Mouse (Mus musculus) gastrocnemius, postnatal 14 days (tissue): ENCODE results near the gene Utf1. TPM values are rescaled to one million over a fixed set of nuclear protein-coding genes. Genes with fewer than 3 reads are reported as not detected.

Experiments used
- DNase-seq: peaks from one replicate; pipeline ENCODE4 v3.0.0; 2021; ENCODE audit warnings: mixed read lengths
- intact Hi-C: fragments of 180-260 bp; cut with DNase I; formaldehyde crosslinking; loops from one replicate; pipeline ENCODE4 v1.15.1; 2025; ENCODE audit warnings: low total_unique reads
- total RNA-seq, 2 experiments: library from RNA; stranded (reverse); gene quantifications; 2 replicates each; pipeline ENCODE4 v1.2.3; 2021

Utf1 gene
- total RNA-seq, 2 experiments from 2014 or later = not detected

DNA sequence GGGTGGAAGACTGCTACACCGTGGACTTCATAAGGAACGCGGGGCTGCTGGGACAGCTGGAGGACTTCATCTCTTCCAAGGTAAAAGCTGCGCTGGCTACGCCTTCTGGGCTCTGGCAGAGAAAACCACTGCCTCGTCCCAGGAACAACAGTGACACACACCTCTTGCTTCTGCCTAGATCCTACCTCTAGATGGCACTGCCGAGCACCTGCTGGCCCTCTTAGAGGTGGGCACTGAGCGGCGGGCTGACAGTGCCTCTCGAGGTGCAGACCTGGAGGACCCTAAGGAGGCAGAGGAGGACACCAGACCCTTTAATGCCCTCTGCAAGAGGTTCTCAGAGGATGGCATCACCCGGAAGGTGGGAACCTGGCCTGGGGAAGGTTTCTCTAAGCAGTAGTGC lies 12.9 kb upstream of the Utf1 start:
- intact Hi-C loops = no loop called here
- no peak for DNase-seq

DNA sequence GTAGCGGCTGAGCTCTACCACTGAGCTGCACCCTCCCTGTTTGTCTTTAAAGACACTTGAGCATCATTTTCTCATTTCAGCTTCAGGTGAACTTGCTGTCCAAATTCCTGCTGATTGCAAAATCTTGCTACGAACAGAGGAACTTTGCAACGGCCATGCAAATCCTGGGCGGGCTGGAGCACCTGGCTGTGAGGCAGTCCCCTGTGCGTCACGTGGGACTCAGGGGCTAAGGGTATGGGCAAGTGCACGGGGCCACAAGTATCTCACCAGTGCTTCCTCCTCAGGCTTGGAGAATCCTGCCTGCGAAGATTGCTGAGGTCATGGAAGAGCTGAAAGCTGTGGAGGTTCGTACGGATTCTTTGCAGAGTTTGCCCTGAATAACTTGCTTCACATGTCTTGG lies 6.9 kb upstream of the Utf1 start:
- no peak for DNase-seq
- intact Hi-C loops = no loop called here

DNA sequence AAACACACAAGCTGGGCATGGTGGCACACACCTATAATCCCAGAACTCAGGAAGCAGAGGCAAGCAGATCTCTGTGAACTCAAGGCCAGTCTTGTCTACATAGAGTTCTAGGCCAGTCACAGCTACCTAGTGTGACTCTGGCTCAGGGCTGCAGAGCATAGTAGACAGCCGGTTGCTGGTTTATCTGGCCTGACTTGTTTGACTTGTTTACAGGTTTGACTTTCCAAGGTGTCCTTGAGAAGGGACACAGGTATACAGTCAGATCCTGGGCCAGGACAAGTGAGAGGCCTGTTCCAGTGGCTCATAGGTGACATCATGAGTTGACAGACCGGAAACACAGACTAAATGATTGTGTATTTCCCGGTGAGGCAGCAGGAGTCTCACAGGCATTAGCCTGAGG lies 6.5 kb upstream of the Utf1 start:
- no peak for DNase-seq
- intact Hi-C loops = no loop called here

DNA sequence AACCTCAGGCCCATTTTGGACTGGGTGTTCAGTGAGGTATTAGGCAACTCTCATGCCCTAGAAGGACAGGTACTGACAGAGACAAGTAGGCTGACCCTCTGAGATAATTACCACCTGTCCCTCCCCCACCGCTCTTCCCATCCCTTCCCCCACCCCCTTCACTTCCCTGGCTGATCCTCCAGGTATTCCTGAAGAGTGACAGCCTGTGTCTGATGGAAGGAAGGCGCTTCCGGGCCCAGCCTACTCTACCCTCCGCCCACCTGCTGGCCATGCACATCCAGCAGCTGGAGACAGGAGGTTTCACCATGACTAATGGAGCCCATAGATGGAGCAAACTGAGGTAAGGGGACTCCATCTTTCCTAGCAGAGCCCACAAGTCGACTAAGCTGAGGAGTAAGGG lies 5.8 kb upstream of the Utf1 start:
- intact Hi-C loops = no loop called here

DNA sequence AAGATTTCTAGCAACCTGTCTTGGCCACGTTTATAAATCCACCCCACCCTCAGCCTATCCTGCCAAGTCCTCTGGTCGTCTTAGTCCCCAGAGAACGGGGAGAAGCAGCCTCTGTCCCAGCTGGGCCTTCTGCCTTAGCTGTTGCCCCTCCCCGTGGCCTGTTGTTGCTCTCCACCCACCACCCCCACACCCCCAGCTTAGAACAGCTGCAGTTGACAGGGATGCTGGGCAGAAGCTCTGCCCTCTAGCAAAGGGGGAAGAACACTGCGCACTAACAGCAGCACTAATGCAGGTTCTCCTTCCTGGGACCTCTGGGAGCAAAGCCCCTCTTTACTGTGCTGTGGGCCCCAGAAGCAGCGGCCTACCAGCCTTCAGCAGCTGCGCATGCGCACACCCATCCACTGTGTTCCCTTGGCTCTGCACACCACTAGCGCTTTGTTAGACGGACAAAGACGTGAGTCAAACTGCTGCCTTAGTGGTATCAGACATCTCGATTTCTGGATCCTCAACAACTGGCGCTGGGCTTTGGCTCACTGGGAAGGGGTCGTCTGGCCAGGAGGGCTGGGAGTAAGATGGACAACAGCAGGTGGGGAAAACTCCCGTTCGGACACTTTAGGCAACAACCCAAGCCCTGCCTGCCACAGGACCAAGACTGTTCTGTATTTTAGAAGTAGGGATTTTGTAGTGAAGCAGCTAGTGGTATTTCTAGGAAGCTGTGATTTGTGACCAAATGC lies 2.9 kb upstream of the Utf1 start:
- intact Hi-C loops = no loop called here
- peak; percentile 33 for DNase-seq

More for the DNA sequence above, 5.8 kb upstream of the Utf1 start:
- DNase-seq = no peak

DNA sequence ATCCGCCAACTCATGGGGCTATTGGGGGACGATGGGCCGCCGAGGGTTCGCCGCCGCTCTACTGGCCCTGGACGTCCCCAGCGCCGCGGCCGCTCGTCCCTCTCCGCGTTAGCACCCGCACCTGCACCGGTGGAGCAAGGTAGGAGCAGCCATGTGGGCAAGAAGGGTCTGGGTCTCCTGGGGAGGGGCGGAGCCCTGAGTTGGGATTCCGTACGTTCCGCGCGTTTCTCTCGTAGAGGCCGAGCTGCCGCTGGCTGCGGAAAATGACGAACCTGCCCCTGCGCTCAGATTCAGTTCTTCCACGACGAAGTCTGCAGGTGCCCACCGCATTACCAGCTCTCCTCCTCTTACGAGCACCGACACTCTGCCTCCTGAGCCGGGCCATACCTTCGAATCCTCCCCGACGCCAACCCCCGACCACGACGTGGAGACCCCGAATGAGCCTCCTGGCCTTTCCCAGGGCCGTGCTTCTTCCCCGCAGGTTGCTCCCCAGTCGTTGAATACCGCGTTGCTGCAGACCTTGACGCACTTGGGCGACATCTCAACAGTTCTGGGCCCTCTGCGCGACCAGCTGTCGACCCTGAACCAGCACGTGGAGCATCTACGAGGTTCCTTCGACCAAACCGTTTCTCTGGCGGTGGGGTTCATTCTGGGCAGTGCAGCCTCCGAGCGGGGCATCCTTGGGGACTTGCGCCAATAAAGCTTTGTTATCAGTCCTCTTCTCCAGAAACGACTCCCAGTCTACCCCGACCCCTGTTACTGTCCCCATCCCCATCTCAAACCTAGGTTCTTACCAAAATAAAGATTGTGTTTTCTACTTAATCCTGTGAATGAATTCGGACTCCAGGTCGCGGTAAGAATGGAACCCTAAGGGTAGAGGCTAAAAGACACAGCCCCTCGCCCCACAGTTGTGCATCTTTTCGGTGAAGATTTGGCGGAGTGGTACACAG lies 977 bp downstream of the Utf1 start:
- DNase-seq = no peak
- intact Hi-C loops = no loop called here

DNA sequence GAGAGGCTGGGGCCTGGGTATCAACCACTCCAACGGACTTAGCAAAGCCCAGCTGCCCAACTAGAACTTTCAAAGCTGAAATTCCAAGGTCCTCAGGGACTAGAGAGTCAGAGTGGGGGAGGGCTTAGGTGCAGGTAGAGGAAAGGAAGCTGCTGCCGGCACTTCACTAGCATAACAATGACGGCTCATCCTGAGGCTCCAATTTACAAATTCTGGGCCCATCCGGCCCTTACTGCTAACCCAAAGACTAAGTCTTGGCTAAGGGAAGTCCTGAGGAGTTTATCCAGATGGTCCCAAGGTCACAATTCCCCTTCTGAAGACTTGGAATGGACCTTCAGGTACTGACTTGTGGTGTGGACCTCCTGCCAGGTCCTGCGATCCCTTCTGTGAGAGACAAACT lies 1.9 kb downstream of the Utf1 start:
- DNase-seq = no peak
- intact Hi-C loops = no loop called here

DNA sequence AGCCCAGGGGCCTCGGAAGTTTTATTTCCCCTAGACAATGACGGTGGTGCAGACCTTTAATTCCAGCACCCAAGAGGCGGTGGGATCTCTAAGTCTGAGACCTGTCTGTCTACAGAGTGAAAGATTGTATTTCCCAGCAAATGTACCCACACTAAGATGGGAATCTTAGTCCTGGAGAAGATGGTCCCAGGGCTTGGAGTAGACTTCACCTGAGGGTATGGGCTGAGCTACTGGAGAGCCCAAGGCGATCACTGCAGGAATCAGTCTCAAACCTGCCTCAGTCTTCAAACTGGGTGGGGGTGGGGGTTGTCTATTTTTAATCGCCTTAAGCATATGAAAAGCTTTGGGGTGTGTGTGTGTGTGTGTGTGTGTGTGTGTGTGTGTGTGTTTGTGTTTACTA lies 2.4 kb downstream of the Utf1 start:
- DNase-seq = no peak

DNA sequence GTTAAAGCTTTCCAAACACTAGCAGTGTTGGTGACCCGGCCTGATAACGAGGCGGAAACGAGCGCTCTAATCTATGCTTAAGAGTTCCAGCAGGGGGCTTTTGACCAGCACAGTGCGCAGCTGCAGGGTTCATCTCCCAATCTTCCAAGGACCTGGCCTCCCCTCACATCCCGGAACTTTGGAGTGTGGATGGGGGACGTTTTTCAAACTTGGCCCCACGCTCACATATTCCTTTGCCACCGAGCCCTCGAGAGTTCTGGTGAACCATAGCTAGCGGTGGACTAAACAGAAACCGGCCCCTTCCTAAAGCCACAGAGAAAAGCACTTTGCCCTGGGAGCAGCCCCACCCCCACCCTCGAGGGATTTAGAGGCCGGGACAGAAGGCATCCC lies 6.3 kb downstream of the Utf1 start:
- intact Hi-C loops = no loop called here
- peak; percentile 59 for DNase-seq

More for the DNA sequence above, 2.4 kb downstream of the Utf1 start:
- intact Hi-C loops = no loop called here

DNA sequence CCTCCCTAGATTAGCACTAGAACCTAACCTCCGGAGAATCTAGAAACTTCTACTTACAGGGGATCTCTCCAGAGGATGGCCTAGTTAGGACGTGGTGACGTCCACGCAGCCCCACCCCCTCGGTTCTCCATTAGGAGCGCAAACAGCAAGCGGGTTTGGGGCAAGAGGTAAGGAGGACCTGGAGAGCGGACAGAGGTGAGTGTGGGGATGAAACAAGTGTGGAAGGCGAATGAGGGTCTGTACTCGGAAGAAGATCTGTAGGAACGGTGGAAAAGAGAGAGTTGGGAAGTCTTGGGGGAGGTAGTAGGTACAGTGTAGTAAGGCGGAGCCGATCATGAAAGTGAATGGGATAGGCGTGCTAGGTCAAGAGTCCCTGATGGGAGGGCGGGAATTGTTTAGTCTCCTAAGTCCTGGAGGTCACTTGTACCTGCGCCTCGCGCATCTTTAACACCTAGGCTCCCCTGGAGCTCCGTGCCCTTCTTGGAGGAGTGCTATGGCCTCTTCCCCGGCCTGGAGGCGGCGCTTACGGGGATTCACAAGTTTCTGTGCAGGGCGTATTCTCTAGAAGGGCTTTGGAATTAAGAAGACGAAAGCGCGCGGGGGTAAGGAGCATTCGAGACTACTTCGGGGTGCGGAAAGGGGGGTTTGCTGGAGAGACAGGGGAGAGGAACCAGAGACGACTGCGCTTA lies 6.8 kb downstream of the Utf1 start:
- intact Hi-C loops = no loop called here
- DNase-seq = peak; percentile 47

DNA sequence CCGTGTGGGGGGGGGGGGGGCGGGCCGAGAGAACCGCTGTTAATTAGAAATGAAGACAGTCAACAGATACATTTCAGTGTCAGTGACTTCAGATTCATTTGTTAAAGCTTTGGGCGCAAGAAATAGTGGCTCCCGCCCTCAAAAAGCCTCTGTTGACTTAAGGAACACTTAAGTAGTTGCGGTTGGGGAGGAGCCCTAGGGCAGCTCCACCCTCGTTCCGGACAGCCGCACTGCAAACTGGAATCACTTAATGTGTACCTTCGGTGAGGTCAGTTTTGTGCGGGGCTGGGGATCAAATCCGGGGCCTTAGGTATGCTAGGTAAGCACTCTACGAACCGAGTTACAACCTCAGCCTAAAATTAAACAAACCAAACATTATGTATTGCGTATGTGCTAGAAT lies 7.5 kb downstream of the Utf1 start:
- intact Hi-C loops = no loop called here
- DNase-seq = no peak

DNA sequence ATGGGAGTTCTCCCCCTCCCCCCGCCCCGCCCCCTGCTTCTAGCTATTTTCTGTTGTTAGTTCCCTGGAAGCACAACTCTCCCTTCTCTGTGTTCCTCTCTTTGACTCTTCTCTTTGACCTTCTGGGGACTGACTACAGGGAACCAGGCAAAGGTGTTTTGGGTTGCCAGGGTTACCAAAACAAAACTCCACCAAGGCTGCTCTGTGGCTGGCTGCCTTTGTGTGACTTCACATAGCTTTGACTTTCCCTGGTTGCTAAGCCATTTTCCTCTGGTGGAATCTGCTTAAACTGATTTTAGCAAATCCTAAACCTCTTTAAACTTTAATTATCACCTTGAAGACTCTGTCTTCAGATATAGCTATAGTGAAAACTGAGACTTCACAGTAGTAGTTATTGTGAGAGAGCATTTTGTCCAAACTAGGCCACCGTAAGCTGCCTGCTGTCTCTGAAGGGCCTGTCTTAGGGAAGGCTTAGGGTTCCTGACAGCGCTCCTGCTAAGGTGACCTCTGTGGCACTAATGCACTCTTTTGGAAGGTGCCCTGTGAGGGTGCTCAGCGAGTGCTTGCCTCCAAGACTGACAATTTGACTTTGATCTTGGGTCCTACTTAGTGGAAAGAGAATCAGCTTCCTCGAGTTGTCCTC lies 8.5 kb downstream of the Utf1 start:
- intact Hi-C loops = no loop called here
- DNase-seq = no peak

DNA sequence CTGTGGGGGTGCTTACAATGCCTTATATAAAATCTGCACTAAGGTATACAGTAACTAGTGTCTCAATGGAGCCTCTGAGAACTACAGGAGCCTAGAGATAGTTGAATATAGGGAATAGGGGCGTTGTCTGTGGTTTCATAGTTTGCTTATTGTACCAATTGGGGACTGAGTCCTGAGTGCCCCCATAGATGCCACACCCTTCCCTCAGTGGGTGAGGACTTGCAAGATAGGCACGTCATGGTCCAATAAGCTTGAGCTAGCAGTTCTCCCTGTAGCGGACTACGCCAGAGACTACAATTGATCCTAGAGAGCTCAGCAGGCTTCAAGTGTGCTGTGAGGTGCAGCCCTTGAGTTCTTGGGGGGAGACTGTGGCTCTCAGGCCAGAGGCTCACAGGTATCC lies 11.9 kb downstream of the Utf1 start:
- intact Hi-C loops = no loop called here
- DNase-seq = no peak

DNA sequence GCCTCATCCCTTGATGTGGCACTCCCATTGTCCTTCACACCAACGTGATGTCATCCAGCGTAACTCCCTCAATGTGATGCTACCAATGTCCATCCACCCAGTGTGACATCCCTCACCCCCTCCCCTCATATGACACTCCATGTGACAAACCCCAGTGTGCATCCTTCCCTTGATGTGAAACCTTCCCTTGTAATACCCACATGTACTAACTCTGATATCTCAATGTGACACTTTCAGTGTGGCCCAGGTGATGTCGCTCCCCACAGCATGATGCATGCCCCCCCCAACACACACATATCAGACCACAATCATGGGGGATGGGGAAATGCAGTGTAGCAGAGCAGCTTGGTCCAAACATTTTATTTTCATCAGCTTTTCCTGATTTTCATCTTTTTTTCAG lies 13.1 kb downstream of the Utf1 start:
- no peak for DNase-seq
- intact Hi-C loops = no loop called here

DNA sequence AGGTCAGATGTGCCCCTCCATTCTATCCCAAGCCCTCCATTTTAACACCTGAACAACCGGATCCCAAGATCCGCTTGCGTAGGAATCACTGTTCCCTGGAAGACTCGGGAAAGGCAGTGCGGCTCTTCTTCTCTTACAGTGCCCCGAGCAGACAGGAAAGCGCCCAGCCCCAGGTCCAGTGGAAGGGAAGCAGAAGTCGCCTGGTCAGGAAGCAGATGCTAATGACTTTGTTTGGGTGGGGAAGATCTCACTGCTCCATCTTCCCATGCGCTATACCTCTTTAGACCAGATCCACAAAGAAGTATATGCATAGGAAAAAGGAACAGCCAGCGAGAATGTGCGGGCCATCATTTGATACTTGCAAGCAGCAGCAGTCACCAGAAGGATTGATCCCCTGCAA lies 13.8 kb downstream of the Utf1 start:
- intact Hi-C loops = no loop called here
- DNase-seq = no peak

DNA sequence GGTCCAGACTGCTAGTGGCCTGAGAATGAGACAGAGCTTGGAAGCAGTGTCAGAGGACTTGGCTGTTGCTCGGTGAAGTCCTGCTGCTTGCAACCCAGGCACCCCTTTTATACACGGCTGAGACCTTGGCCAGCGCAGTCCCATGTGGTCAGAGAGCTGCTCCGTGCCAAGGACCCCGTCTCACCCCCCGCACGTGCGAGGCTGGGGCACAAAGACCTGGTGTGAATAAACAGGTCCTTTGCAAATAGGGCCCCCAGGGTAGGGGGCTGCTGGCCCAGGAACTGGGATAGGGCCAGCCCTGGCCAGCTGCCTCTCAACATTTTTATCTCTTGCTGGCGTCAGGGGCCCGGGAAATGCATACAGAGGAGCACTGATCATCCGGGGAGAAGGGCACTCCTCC lies 14.4 kb downstream of the Utf1 start:
- DNase-seq = no peak
- intact Hi-C loops = no loop called here

DNA sequence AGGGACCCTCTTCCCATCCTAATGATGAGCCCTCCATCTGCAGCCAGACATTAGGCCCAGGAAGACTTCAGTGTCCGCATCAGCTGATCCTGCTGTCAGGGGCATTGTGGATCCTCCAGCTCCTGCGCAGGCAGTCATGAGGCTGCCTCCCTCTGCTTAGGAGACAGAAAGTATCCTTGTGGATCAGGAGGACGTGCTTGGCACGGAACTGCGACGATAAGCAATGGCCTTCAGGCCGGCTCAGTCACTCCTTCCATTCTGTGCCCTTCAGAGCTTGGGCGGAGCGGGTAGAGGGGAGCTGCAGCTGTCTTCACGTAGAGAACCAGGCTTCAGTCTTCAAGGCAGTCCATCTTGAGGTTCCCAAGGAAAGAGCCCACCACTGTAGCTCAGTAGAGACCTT lies 17.6 kb downstream of the Utf1 start:
- intact Hi-C loops = no loop called here
- no peak for DNase-seq

DNA sequence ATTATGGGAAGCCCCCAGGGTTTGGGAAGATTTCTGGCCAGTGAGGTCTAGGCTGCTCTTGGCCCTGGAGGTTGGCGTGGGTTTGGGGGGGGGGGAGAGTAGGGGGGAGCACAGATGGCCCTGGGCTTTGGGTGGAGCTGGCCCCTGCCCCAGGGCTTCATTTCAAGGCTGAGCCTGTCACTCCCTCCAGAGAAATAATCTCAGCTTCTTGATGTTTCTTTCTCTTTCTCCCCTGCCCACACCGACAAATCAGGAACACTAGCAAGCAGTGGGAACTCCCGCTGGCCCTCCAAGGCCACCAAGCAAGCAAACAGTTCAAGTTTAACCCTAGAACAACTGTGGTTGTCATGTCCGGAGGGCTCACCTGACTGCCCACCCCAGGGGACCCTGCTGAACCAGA lies 20.2 kb downstream of the Utf1 start:
- intact Hi-C loops = no loop called here
- DNase-seq = no peak

DNA sequence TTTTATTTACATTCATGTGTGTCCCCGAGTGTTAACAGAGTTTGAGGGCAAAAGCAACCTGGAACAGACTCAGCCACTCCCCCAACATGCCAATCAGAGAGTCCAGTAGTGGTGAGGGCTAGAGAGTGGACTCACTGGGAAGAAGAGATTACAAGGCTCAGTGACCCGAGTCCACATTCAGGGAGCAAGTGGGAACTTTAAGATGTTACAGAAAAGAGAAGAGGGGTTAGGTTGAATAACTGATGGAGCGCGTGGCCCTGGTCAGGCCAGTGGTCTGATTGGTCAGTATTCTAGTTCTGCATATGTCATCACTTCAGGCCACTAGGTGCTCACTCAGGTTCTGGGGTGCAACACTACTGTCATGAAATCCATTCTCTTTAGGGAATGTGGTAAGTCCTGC lies 23.6 kb downstream of the Utf1 start:
- DNase-seq = no peak
- intact Hi-C loops = loop anchor here (5.0 kb wide), 1 partner anchor 95 kb away; no protein-coding TSS in a partner anchor

DNA sequence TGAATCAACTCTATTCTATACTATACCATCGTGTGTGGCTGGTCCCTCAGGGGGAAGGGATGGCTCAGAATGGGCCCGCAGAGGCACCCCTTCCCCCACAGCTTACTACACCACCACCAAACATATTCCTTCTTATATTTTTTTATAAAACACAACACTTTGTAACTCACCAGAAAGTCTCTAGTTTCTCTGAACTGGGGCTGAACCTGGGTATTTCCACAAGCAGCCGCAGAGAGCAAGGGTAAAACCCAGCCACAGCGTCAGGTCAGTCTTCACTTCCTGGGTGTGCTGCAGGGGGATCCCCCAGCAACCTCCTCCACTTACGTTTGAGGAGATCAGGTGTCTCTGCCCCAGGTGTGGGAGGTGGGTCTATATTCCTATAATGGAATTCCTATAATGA lies 24.8 kb downstream of the Utf1 start:
- DNase-seq = no peak
- intact Hi-C loops = loop anchor here (5.0 kb wide), 1 partner anchor 94 kb away; no protein-coding TSS in a partner anchor
